Mouse (Mus musculus) central nervous system, embryonic 14 days (tissue): ENCODE results near the gene Hikeshi. TPM values are rescaled to one million over a fixed set of nuclear protein-coding genes. Genes with fewer than 3 reads are reported as not detected.

Source experiments
- polyA plus RNA-seq: library from polyadenylated mRNA; depleted of rRNA; stranded (reverse); fragments of >200 nt; gene quantifications from 2 replicates; pipeline ENCODE4 v1.2.3, GENCODE M21; 2012; rRNA removed

Gene Hikeshi
- 83.1 and 104 TPM in 2 replicates for polyA plus RNA-seq

GRCm38 (mm10) chr7:89940571-89941463, at the start of gene Hikeshi:
Hikeshi (minus strand) TSS chr7:89941204.

GRCm38 (mm10) chr7:89980485-89981422, 39.8 kb upstream of the Hikeshi start, which contains the start of gene Eed:
Eed (minus strand) TSS chr7:89980983.

GRCm38 (mm10) chr7:89903442-89904343, 37.3 kb downstream of the Hikeshi start, which contains the start of gene Ccdc81:
Ccdc81 (minus strand) TSS chr7:89903629.

Other genes starting within 250 kb of the Hikeshi start
- gene Ccdc81, start 37.6 kb downstream of the Hikeshi start, polyA plus RNA-seq: 1.0 and 1.1 TPM in 2 replicates
- 68.0 and 72.6 TPM in 2 replicates for gene Eed, start 39.8 kb upstream of the Hikeshi start, polyA plus RNA-seq
- gene Picalm, start 189.0 kb upstream of the Hikeshi start, polyA plus RNA-seq: 167 and 169 TPM in 2 replicates